Mouse (Mus musculus): ENCODE measurements around the gene Arpc3.
"Not testable (repeated sequence)": the region's sequence is repeated elsewhere in the genome, so short reads cannot be mapped to it uniquely, and the experiment has no call there.

The Arpc3 gene

GRCm38 (mm10) chr5:122440095-122440630, 48.5 kb downstream of the Arpc3 start:
- DNase-seq, result no peak

DNA sequence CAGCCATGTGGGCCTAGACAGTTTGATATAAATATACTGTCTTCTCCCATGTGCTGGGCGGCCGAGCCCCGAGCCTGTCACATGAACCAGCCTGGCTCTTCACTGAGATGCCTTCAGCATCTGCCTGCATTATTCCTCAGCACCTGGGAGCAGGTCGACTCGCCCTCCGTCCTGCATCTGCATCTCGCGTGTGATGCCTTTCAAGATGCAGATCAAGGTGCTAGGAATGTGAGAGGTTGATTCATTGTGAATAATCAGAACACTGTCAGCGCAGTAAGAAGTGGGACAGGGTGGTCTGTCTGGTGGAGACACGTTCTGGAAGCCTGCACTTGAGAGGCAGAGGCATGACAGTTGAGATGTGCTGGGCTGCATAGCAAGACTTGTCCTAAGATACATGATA, 52.8 kb downstream of the Arpc3 start:
- no peak for DNase-seq

DNA sequence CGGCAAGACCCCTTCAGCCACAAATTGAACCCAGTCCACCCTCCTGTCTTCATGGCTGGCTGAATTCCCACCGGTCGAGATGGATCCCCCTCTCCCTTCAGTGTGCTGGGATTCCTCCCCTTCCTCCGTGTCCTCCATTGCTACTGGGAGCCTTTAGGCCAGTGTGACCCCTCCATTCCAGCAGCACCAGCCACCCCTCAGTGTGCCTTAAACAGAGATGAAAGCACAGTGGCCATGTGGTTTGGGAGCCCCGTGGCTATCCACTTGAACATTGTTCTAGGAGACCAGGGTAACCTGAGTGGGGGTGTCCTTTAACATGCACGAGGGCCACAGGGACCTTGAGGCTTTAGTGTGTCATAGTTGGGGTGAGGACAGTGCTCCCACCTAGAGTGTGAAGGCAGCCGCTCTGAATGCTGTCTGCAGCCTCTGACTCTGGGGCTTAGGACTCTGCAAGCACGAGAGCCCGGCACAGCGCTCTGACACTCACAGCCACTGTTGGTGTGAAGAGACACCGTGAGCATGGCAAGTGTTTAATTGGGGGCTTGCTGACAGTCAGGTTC, 53.5 kb downstream of the Arpc3 start:
- DNase-seq, result no peak

DNA sequence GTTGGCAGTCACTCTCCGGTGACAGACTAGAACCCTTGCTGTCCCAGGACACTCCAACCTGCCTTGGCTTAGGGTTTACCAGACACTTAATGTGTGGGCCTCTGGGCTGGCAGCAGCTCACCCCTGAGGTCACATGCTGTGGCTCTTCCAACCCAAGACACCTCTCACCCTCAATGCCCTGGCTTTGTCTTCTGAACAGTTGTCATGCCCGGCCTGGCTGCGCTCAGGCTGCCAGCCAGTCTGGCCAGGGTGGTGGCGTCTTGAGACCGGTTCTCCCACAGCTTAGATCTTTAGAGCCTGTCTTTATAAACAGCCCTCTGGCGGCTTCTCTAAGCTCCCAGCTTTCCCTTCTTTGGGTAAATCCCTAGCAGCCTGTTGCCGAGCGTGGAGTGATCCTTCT, 56.2 kb downstream of the Arpc3 start:
- no peak for DNase-seq

GRCm38 (mm10) chr5:122448869-122449268, 57.2 kb downstream of the Arpc3 start:
- DNase-seq, result no peak

DNA sequence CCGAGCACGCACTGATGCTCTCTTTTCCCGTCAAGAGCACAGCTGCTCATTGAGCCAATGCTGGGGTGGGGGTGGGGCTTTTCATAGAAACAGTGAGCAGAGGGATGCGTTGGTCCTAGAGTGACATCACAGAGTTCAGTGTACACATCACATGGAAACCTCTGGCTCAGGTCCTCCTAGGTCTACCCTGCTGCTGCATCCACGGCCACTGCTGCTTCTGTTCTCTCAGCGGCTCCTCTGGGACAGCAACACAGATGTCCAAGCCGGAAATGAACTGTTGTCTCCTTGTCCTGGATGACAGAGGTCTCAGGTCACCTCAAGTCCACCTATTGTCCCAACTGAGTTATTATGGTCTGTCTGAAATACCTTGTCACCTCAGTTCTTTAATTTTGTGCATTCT, 58.3 kb downstream of the Arpc3 start:
- no peak for DNase-seq

- DNase-seq, result no peak
These were observed 59.2 kb downstream of the Arpc3 start for GRCm38 (mm10) chr5:122450913-122451317.

- no peak for DNase-seq
These were observed 59.6 kb downstream of the Arpc3 start for GRCm38 (mm10) chr5:122451324-122451723.

DNA sequence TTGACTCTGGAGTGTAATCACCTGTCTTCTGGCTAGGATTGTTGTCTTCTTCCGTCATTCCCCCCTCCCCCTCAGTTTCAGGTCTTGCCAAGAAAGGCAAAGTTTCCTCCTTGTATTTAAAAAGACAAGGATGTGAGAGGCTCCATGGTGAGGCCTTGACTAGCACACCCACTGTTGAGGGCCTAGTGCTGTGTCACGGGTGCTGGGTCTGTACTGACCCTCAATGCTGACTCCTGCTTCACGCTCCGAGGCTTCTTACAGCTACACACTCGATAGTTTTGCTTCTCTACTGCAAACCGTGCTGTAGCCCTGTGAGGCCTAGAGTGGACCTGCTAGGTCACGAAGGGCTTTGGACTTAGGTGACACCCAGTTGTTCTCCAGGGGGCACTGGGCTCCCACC, 60.5 kb downstream of the Arpc3 start:
- DNase-seq, result no peak

- no peak for DNase-seq
These were observed 61.5 kb downstream of the Arpc3 start for GRCm38 (mm10) chr5:122453188-122453587.

DNA sequence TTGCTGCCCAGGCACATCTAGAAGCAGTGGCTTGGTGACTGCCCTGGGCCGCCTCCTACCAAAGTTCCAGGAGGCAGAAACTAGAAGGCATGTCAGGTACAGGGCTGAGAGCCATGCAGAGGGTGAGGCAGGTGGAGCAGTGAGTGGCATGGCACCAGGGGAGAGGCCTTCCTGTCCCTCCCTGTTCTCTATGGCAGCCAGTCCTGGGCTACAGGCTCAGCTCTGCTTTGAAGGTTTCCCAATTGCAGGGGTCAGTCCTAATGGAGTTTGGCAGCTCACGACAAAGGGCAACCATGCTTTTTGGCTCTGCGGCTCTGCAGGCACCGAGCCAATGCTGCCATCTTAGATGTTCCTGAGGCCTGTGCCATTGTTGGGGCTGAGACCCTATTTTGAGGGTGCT, 62.8 kb downstream of the Arpc3 start:
- no peak for DNase-seq

GRCm38 (mm10) chr5:122454883-122455282, 63.2 kb downstream of the Arpc3 start:
- DNase-seq, result no peak

DNA sequence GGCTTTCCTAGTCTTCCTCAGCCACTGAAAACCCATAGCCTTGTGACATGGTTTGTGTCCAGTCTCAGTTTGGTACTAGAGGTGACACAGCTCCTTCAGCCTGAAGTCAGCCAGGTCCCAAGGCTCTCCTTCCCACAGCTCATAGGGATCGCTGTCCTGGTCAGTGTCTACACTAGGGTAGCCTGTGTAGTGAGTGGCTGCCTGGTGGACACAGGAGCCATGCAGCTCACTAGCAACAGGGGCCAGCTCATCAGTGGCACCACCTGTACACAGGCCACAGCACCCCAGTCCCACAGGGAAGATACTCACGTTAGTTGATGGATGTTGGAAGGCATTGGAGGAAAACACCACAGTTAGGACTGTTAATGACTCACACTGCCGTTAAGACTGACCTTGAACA, 63.9 kb downstream of the Arpc3 start:
- no peak for DNase-seq

DNA sequence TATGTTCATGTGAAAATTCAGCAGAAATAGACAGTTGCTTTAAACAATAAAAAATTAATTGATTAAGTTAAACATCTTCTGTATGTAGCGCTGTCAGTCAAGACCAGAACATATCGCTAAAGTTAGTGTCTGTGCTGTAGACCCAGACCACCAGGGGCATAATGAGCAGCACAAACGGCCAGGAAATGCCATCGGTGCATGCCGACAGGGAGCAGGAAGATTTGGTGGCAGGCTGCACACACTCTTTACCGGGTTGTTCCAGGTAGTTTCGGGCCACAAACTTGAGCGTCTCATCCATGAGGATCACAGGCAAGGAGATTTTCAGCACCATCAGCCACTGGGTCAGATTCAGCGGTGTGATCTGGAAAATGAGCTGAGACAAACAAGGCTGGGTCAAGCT, 65.4 kb downstream of the Arpc3 start:
- DNase-seq, result not testable (repeated sequence)

- no peak for DNase-seq
These were observed 66.4 kb downstream of the Arpc3 start for GRCm38 (mm10) chr5:122458066-122458465.

DNA sequence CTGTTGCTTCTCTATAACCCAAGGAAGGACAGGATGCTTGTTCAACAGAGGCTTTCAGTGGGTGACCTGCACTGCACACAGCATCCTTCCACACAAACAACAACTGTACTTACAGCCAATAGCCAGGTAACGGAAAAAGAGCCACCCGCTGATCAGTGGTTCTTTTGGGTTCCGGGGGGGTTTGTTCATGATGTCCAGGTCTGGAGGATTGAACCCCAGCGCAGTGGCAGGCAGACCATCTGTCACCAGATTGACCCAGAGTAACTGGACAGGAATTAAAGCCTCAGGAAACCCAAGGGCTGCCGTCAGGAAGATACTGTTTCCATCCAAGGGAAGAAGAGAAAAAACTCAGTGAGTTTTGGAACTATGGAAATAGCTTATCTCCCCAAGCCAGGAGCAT, 67.7 kb downstream of the Arpc3 start:
- DNase-seq, result no peak

- DNase-seq, result no peak
These were observed 69.0 kb downstream of the Arpc3 start for GRCm38 (mm10) chr5:122460656-122461055.

DNA sequence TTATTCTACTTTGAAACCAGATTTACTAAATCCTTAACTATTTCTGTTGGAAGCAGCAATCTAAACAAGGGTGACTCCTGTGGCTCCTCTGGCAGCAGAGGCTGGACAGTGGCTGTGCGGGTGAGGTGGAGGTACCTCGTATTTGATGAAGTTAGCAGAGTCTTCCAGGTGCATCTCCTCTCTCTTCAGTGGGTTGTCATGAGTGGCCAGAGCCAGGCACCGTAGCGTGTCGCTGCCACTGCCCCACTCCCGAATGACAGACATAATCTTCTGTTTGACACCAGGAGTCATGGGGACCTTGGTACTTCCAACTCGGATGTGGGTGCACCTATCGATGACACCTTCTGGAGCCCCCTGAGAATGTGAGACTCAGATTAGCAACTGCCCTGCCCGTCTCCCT, 69.8 kb downstream of the Arpc3 start:
- no peak for DNase-seq

All from layer of hippocampus, adult 9-11 months (tissue).